Mouse (Mus musculus) stomach, embryonic 14.5 days (tissue): Measurements from ENCODE around the gene Gm28048. TPM values are rescaled to one million over a fixed set of nuclear protein-coding genes. Genes with fewer than 3 reads are reported as not detected.

ENCODE experiments used
- ATAC-seq: fragments of 200-750 bp; cut with Nextera tagmentation; 2 replicates; pipeline ENCODE4 v1.8.0; 2017; ENCODE audit warnings: low read depth, moderate TSS enrichment; ENCODE audit not compliant: insufficient number of reproducible peaks, insufficient read depth, low FRiP score
- H3K27ac ChIP-seq: fragments of 300-500 bp; sonication (generic); 2 replicates; pipeline ENCODE4 v1.5.1; 2014; ENCODE audit warnings: mild to moderate bottlenecking, low read length, moderate library complexity, mixed read lengths
- H3K27me3 ChIP-seq: fragments of 300-500 bp; sonication (generic); 2 replicates; pipeline ENCODE4 v1.6.1; 2014; ENCODE audit warnings: low read length, control low read depth, mixed read lengths; ENCODE audit not compliant: control insufficient read depth, insufficient read depth
- H3K36me3 ChIP-seq: fragments of 300-500 bp; sonication (generic); 2 replicates; pipeline ENCODE4 v1.6.1; 2014; ENCODE audit warnings: mild to moderate bottlenecking, control low read depth, low read length, moderate library complexity, mixed read lengths; ENCODE audit not compliant: control insufficient read depth, insufficient read depth
- H3K4me1 ChIP-seq: fragments of 300-500 bp; sonication (generic); 2 replicates; pipeline ENCODE4 v1.6.1; 2014; ENCODE audit warnings: low read length, control low read depth, mixed read lengths; ENCODE audit not compliant: control insufficient read depth, insufficient read depth
- H3K4me2 ChIP-seq: fragments of 300-500 bp; sonication (generic); replicated peaks from 2 replicates; pipeline ENCODE4 v1.6.1; 2014; ENCODE audit warnings: low read depth, low read length, control low read depth
- H3K4me3 ChIP-seq: fragments of 300-500 bp; sonication (generic); 2 replicates; pipeline ENCODE4 v1.5.1; 2014; ENCODE audit warnings: low read depth, low read length, control low read depth
- H3K9ac ChIP-seq: fragments of 300-500 bp; sonication (generic); replicated peaks from 2 replicates; pipeline ENCODE4 v1.6.1; 2014; ENCODE audit warnings: low read depth, mild to moderate bottlenecking, control low read depth, low read length, moderate library complexity, mixed read lengths
- H3K9me3 ChIP-seq: fragments of 300-500 bp; sonication (generic); 2 replicates; pipeline ENCODE4 v1.6.1; 2016; ENCODE audit warnings: low read depth, low read length, control low read depth; ENCODE audit not compliant: control insufficient read depth
- WGBS: fragments of 180-500 bp; shearing (Covaris S2); extraction: QIAGEN DNeasy Blood & Tissue Kit; methylation state at CpG from one replicate; pipeline ENCODE4 v1.1.7; 2014; 5-methylcytosine and 5-hydroxymethylcytosine counted together
- polyA plus RNA-seq: library from polyadenylated mRNA; unstranded; fragments of >200 nt; fragmentation: Nextera tagmentation; extraction: Ambion mirVana; gene quantifications from 2 replicates; pipeline ENCODE4 v1.2.1, GENCODE M21; 2014

Gm28048 gene
- polyA plus RNA-seq, 1 experiment from 2014 or later, result 9.2 TPM

- H3K27me3 ChIP-seq, result no peaks in the 10 kb centered on the region
- no peaks in the 10 kb centered on the region for H3K9me3 ChIP-seq
- no peak overlapping the region for H3K27ac ChIP-seq
- no peak overlapping the region for H3K9ac ChIP-seq
- 89% methylated on average over 14 of the region's 14 CpGs for WGBS
- no peaks in the 10 kb centered on the region for H3K36me3 ChIP-seq
- no peak for ATAC-seq
- peaks cover 7% of the 10 kb centered on the region; the same call in 1 of the 2 replicates for H3K4me1 ChIP-seq
- no peak overlapping the region for H3K4me2 ChIP-seq
- H3K4me3 ChIP-seq, result no peak overlapping the region
Measured at GRCm38 (mm10) chr11:22826051-22826450, 155.8 kb downstream of the Gm28048 start.

- Histone ChIP-seq H3K9ac (no peak overlapping the region), H3K9me3 (no peaks in the 10 kb centered on the region), H3K27ac (no peak overlapping the region), H3K4me1 (peaks cover 3% of the 10 kb centered on the region; the same call in 1 of the 2 replicates), H3K4me3 (no peak overlapping the region), H3K36me3 (no peaks in the 10 kb centered on the region), H3K4me2 (no peak overlapping the region), H3K27me3 (no peaks in the 10 kb centered on the region)
- WGBS, result 83% methylated on average over 1 of the region's 1 CpGs
- no peak for ATAC-seq
Measured at GRCm38 (mm10) chr11:22825548-22825947, 156.3 kb downstream of the Gm28048 start.

GRCm38 (mm10) chr11:22824049-22824705 is 157.7 kb downstream of the Gm28048 start:
- no peak overlapping the region for H3K4me2 ChIP-seq
- no peak overlapping the region for H3K4me3 ChIP-seq
- WGBS, result 71% methylated on average over 9 of the region's 9 CpGs
- H3K9ac ChIP-seq, result no peak overlapping the region
- no peaks in the 10 kb centered on the region for H3K4me1 ChIP-seq
- H3K27ac ChIP-seq, result no peak overlapping the region
- no peak for ATAC-seq
- no peaks in the 10 kb centered on the region for H3K36me3 ChIP-seq
- no peaks in the 10 kb centered on the region for H3K9me3 ChIP-seq
- no peaks in the 10 kb centered on the region for H3K27me3 ChIP-seq

- Histone ChIP-seq H3K4me1 (no peaks in the 10 kb centered on the region), H3K27me3 (no peaks in the 10 kb centered on the region), H3K4me3 (no peak overlapping the region), H3K4me2 (no peak overlapping the region), H3K9me3 (no peaks in the 10 kb centered on the region), H3K27ac (no peak overlapping the region), H3K36me3 (no peaks in the 10 kb centered on the region), H3K9ac (no peak overlapping the region)
- WGBS, result 82% methylated on average over 3 of the region's 3 CpGs
- no peak for ATAC-seq
Measured at GRCm38 (mm10) chr11:22821243-22821642, 160.6 kb downstream of the Gm28048 start.

GRCm38 (mm10) chr11:22818371-22818770 is 163.5 kb downstream of the Gm28048 start:
- Histone ChIP-seq H3K27me3 (no peaks in the 10 kb centered on the region), H3K9ac (no peak overlapping the region), H3K9me3 (no peaks in the 10 kb centered on the region), H3K4me2 (no peak overlapping the region), H3K4me1 (no peaks in the 10 kb centered on the region), H3K27ac (no peak overlapping the region), H3K4me3 (no peak overlapping the region), H3K36me3 (no peaks in the 10 kb centered on the region)
- WGBS, result 69% methylated on average over 5 of the region's 5 CpGs
- no peak for ATAC-seq

- no peak overlapping the region for H3K9ac ChIP-seq
- H3K4me1 ChIP-seq, result no peaks in the 10 kb centered on the region
- no peak overlapping the region for H3K4me2 ChIP-seq
- no peaks in the 10 kb centered on the region for H3K36me3 ChIP-seq
- H3K27ac ChIP-seq, result no peak overlapping the region
- no peak overlapping the region for H3K4me3 ChIP-seq
- no peaks in the 10 kb centered on the region for H3K27me3 ChIP-seq
- no peak for ATAC-seq
- H3K9me3 ChIP-seq, result no peaks in the 10 kb centered on the region
- WGBS, result 82% methylated on average over 7 of the region's 7 CpGs
Measured at GRCm38 (mm10) chr11:22815877-22816276, 166.0 kb downstream of the Gm28048 start.

- Histone ChIP-seq H3K4me1 (no peaks in the 10 kb centered on the region), H3K27me3 (no peaks in the 10 kb centered on the region), H3K9me3 (no peaks in the 10 kb centered on the region), H3K36me3 (no peaks in the 10 kb centered on the region), H3K9ac (no peak overlapping the region), H3K4me3 (no peak overlapping the region), H3K4me2 (no peak overlapping the region), H3K27ac (no peak overlapping the region)
- no peak for ATAC-seq
Measured at GRCm38 (mm10) chr11:22815143-22815542, 166.7 kb downstream of the Gm28048 start.

GRCm38 (mm10) chr11:22813921-22814704 is 167.8 kb downstream of the Gm28048 start:
- H3K9ac ChIP-seq, result no peak overlapping the region
- H3K36me3 ChIP-seq, result no peaks in the 10 kb centered on the region

More at GRCm38 (mm10) chr11:22813921-22814704, 167.8 kb downstream of the Gm28048 start:
- WGBS, result 82% methylated on average over 5 of the region's 5 CpGs
- no peak overlapping the region for H3K27ac ChIP-seq
- no peaks in the 10 kb centered on the region for H3K9me3 ChIP-seq
- H3K4me1 ChIP-seq, result no peaks in the 10 kb centered on the region
- no peak for ATAC-seq
- no peaks in the 10 kb centered on the region for H3K27me3 ChIP-seq
- no peak overlapping the region for H3K4me3 ChIP-seq
- H3K4me2 ChIP-seq, result no peak overlapping the region
